Mouse (Mus musculus): ENCODE data around the gene Trim33.

Trim33 gene

GRCm38 (mm10) chr3:103361150-103361549 is 82.1 kb downstream of the Trim33 start:
- no peak for DNase-seq (ENCODE audit: low spot score in 2 of 2)

GRCm38 (mm10) chr3:103364182-103364945 is 85.3 kb downstream of the Trim33 start:
- no peak for DNase-seq (ENCODE audit: low spot score in 2 of 2)

GRCm38 (mm10) chr3:103367176-103367970 is 88.3 kb downstream of the Trim33 start:
- DNase-seq (ENCODE audit: low spot score in 2 of 2), result no peak

- DNase-seq (ENCODE audit: low spot score in 2 of 2), result no peak
These were observed 89.6 kb downstream of the Trim33 start for GRCm38 (mm10) chr3:103368731-103369130.

- DNase-seq (ENCODE audit: low spot score in 2 of 2), result peak in 1 of 2 experiments; percentile 34
These were observed 94.9 kb downstream of the Trim33 start for GRCm38 (mm10) chr3:103374028-103374427.

- no peak for DNase-seq (ENCODE audit: low spot score in 2 of 2)
These were observed 96.2 kb downstream of the Trim33 start for GRCm38 (mm10) chr3:103375181-103375855.

- no peak for DNase-seq (ENCODE audit: low spot score in 2 of 2)
These were observed 98.9 kb downstream of the Trim33 start for GRCm38 (mm10) chr3:103378018-103378417.

- no peak for DNase-seq (ENCODE audit: low spot score in 2 of 2)
These were observed 100.3 kb downstream of the Trim33 start for GRCm38 (mm10) chr3:103379371-103379770.

- DNase-seq (ENCODE audit: low spot score in 2 of 2), result no peak
These were observed 101.7 kb downstream of the Trim33 start for GRCm38 (mm10) chr3:103380814-103381213.

GRCm38 (mm10) chr3:103381441-103381840 is 102.3 kb downstream of the Trim33 start:
- no peak for DNase-seq (ENCODE audit: low spot score in 2 of 2)

- peak; percentile 95 for DNase-seq (ENCODE audit: low spot score in 2 of 2)
These were observed 103.9 kb downstream of the Trim33 start for GRCm38 (mm10) chr3:103382872-103383567.

- no peak for DNase-seq (ENCODE audit: low spot score in 2 of 2)
These were observed 105.4 kb downstream of the Trim33 start for GRCm38 (mm10) chr3:103384486-103384885.

- DNase-seq (ENCODE audit: low spot score in 2 of 2), result no peak
These were observed 105.9 kb downstream of the Trim33 start for GRCm38 (mm10) chr3:103384949-103385348.

GRCm38 (mm10) chr3:103385383-103386291 is 106.5 kb downstream of the Trim33 start:
- DNase-seq (ENCODE audit: low spot score in 2 of 2), result no peak

GRCm38 (mm10) chr3:103386292-103387031 is 107.4 kb downstream of the Trim33 start:
- no peak for DNase-seq (ENCODE audit: low spot score in 2 of 2)

GRCm38 (mm10) chr3:103392613-103393258 is 113.6 kb downstream of the Trim33 start:
- DNase-seq (ENCODE audit: low spot score in 2 of 2), result peak in 1 of 2 experiments; percentile 39

- DNase-seq (ENCODE audit: low spot score in 2 of 2), result no peak
These were observed 114.4 kb downstream of the Trim33 start for GRCm38 (mm10) chr3:103393283-103394060.

GRCm38 (mm10) chr3:103394121-103394520 is 115.0 kb downstream of the Trim33 start:
- no peak for DNase-seq (ENCODE audit: low spot score in 2 of 2)

- DNase-seq (ENCODE audit: low spot score in 2 of 2), result no peak
These were observed 118.4 kb downstream of the Trim33 start for GRCm38 (mm10) chr3:103397523-103397922.

Data from cerebellum, postnatal 4 days (tissue).